Mouse (Mus musculus) Muller cell, postnatal 12 days (primary cell): Measurements from ENCODE around the gene Nudcd2.
A peak's percentile ranks its signal among the peaks of the same experiment; 100 is the strongest.

Experiments used
- DNase-seq: peaks from one replicate; pipeline ENCODE4 v3.0.0-alpha.2; 2015; ENCODE audit errors: inconsistent ontology term

The Nudcd2 gene

GRCm38 (mm10) chr11:40755109-40755627 lies 21.7 kb downstream of the Nudcd2 start, which contains the start of gene Ccng1:
TSS of gene Ccng1 (minus strand) at chr11:40755311.
- peak; percentile 95 for DNase-seq

- DNase-seq: no peak
These were observed 22.5 kb downstream of the Nudcd2 start for GRCm38 (mm10) chr11:40755968-40756367.

- no peak for DNase-seq
These were observed 26.4 kb downstream of the Nudcd2 start for GRCm38 (mm10) chr11:40759896-40760295.

GRCm38 (mm10) chr11:40763395-40763794 lies 29.9 kb downstream of the Nudcd2 start:
- no peak for DNase-seq

GRCm38 (mm10) chr11:40764690-40765089 lies 31.2 kb downstream of the Nudcd2 start:
- DNase-seq: no peak

GRCm38 (mm10) chr11:40775315-40776269 lies 42.1 kb downstream of the Nudcd2 start:
- peak; percentile 29 for DNase-seq

- no peak for DNase-seq
These were observed 48.4 kb downstream of the Nudcd2 start for GRCm38 (mm10) chr11:40781857-40782256.

- no peak for DNase-seq
These were observed 49.9 kb downstream of the Nudcd2 start for GRCm38 (mm10) chr11:40783346-40783745.

GRCm38 (mm10) chr11:40784326-40784725 lies 50.9 kb downstream of the Nudcd2 start:
- DNase-seq: no peak

- DNase-seq: no peak
These were observed 53.4 kb downstream of the Nudcd2 start for GRCm38 (mm10) chr11:40786900-40787299.
